Mouse (Mus musculus) midbrain, embryonic 14.5 days (tissue): ENCODE data around the gene Smurf2. TPM values are rescaled to one million over a fixed set of nuclear protein-coding genes. Genes with fewer than 3 reads are reported as not detected.
"Not testable (repeated sequence)": the region's sequence is repeated elsewhere in the genome, so short reads cannot be mapped to it uniquely, and the experiment has no call there.

Source experiments
- ATAC-seq: fragments of 200-750 bp; cut with Nextera tagmentation; 2 replicates; pipeline ENCODE4 v1.8.0; 2017; ENCODE audit warnings: moderate number of reproducible peaks, moderate library complexity; ENCODE audit not compliant: low FRiP score, low TSS enrichment
- DNase-seq: peaks from one replicate; pipeline ENCODE4 v3.0.0-alpha.2; 2015
- H3K27ac ChIP-seq: fragments of 300-500 bp; sonication (generic); replicated peaks from 2 replicates; pipeline ENCODE4 v1.5.1; 2014; ENCODE audit warnings: mild to moderate bottlenecking, low read depth, low read length, moderate library complexity
- H3K27me3 ChIP-seq: fragments of 300-500 bp; sonication (generic); 2 replicates; pipeline ENCODE4 v1.6.1; 2014; ENCODE audit warnings: low read length, control low read depth, mixed read lengths; ENCODE audit not compliant: control insufficient read depth, insufficient read depth
- H3K36me3 ChIP-seq: fragments of 300-500 bp; sonication (generic); 2 replicates; pipeline ENCODE4 v1.6.1; 2014; ENCODE audit warnings: low read length, control low read depth; ENCODE audit not compliant: control insufficient read depth, insufficient read depth
- H3K4me1 ChIP-seq: fragments of 300-500 bp; sonication (generic); 2 replicates; pipeline ENCODE4 v1.6.1; 2014; ENCODE audit warnings: mild to moderate bottlenecking, antibody characterized with exemption, low read length, control low read depth; ENCODE audit not compliant: control insufficient read depth, insufficient read depth
- H3K4me2 ChIP-seq: fragments of 300-500 bp; sonication (generic); 2 replicates; pipeline ENCODE4 v1.6.1; 2014; ENCODE audit warnings: mild to moderate bottlenecking, low read length, moderate library complexity
- H3K4me3 ChIP-seq: fragments of 300-500 bp; sonication (generic); replicated peaks from 2 replicates; pipeline ENCODE4 v1.5.1; 2014; ENCODE audit warnings: low read depth, low read length
- H3K9ac ChIP-seq: fragments of 300-500 bp; sonication (generic); replicated peaks from 2 replicates; pipeline ENCODE4 v1.6.1; 2014; ENCODE audit warnings: mild to moderate bottlenecking, low read length, moderate library complexity
- H3K9me3 ChIP-seq: fragments of 300-500 bp; sonication (generic); 2 replicates; pipeline ENCODE4 v1.6.1; 2016; ENCODE audit warnings: low read length, control low read depth, mixed read lengths; ENCODE audit not compliant: control insufficient read depth
- WGBS: fragments of 180-500 bp; shearing (Covaris S2); extraction: QIAGEN DNeasy Blood & Tissue Kit; methylation state at CpG from one replicate; pipeline ENCODE4 v1.1.7; 2014; 5-methylcytosine and 5-hydroxymethylcytosine counted together
- polyA plus RNA-seq: library from polyadenylated mRNA; unstranded; fragments of >200 nt; fragmentation: Nextera tagmentation; extraction: Ambion mirVana; gene quantifications from 2 replicates; pipeline ENCODE4 v1.2.1, GENCODE M21; 2014

Smurf2 gene
- polyA plus RNA-seq, 1 experiment from 2014 or later, result 24.0 TPM

DNA sequence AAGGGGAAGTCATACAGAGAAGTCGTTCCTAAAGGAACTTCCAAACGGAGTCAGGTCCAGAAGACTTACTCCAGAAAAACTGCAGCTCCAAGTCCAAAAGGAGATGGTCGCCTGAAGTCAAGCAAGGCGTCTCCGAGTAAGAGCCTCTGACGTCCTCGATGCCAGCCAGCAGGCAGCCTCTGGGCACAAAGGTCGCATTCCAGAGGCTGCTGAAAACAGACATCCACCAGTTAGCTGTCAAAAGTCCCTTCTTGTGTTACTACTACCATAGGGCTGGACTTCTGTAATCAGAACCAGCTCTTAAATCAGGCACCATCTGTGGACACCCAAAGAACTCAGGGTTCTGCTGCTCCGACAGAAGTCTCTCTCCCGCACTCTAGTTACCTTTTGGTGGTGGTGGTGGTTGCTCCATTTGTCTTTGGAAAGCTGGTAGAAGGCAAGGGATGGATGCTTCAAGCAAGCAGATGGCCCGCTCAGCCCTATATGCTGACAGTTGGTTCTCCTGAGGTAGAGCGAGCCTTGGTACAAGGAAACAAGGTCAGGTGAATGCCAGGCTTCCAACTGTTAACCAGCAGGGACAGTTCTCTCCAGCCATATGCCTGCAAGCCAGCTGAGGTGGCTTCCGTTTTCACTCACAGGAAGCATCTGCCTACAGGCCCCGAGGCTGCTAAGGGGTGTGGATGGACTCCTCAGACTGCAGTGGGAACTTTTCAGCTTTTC is 105.8 kb downstream of the Smurf2 start:
- DNase-seq, result no peak
- H3K4me1 ChIP-seq, result peaks cover 5% of the 10 kb centered on the region; the same call in 1 of the 2 replicates
- H3K9ac ChIP-seq, result no peak overlapping the region
- H3K4me3 ChIP-seq, result no peak overlapping the region
- 89% methylated on average over 14 of the region's 14 CpGs for WGBS
- peaks cover 89% of the 10 kb centered on the region for H3K36me3 ChIP-seq
- H3K4me2 ChIP-seq, result no peak overlapping the region
- no peak overlapping the region for H3K27ac ChIP-seq
- no peaks in the 10 kb centered on the region for H3K9me3 ChIP-seq
- ATAC-seq, result no peak
- H3K27me3 ChIP-seq, result no peaks in the 10 kb centered on the region

DNA sequence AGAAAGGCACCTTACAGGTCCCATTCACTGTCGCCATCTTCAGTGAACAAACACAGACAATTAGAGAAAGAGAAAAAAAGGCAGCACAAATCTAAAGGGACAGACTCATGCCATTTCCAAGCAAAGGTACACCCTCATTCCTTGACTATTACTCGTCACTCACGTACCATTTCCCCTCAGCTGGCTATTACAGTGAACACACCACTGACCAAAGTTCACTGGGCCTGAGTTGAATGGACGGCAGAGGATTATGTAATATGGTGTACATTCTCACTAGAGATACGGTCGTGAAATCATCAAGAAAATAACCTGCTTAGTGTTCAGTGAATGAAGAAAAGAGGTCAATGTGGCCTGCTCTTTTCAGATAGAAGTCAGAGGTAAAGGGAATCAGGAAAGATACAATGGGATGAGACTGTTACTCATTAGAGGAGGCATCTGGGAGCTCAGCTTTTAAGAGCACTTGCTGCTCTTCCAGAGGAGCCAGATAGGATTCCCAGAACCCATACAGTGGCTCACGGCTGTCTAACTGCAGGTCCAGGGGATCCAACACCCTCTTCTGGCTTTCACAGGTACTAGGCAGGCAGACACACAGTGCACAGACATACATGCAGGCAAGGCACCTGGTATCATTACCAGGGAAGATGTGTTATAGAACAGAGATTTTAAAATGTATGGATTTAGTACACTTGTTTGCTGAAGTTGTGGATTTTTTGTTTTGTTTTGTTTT is 107.9 kb downstream of the Smurf2 start:
- Histone ChIP-seq H3K27me3 (no peaks in the 10 kb centered on the region), H3K4me3 (no peak overlapping the region), H3K27ac (no peak overlapping the region), H3K9ac (no peak overlapping the region), H3K9me3 (no peaks in the 10 kb centered on the region), H3K4me2 (no peak overlapping the region), H3K36me3 (peaks cover 81% of the 10 kb centered on the region), H3K4me1 (no peaks in the 10 kb centered on the region)
- DNase-seq (no peak), ATAC-seq (no peak)
- WGBS, result 92% methylated on average over 7 of the region's 7 CpGs

DNA sequence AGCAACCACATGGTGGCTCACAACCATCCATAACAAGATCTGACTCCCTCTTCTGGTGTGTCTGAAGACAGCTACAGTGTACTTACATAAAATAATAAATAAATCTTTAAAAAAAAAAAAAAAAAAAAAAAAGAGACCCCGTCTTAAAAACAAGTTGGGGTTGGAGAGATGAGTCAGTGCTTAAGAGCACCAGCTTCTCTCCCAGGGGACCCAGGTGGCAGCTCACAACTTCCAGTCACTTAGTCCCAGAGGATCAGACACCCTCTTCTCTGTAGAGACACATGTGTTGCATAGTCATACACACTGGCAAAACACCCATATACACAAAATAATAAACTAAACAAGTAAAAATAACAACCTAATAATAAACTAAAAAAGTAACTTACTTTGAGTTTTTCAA is 113.1 kb downstream of the Smurf2 start:
- peaks cover 68% of the 10 kb centered on the region for H3K36me3 ChIP-seq
- H3K9ac ChIP-seq, ATAC-seq, DNase-seq, H3K27ac ChIP-seq, H3K9me3 ChIP-seq, H3K4me3 ChIP-seq, H3K4me1 ChIP-seq, H3K27me3 ChIP-seq, H3K4me2 ChIP-seq: not testable (repeated sequence)
- WGBS, result 100% methylated on average over 1 of the region's 1 CpGs

DNA sequence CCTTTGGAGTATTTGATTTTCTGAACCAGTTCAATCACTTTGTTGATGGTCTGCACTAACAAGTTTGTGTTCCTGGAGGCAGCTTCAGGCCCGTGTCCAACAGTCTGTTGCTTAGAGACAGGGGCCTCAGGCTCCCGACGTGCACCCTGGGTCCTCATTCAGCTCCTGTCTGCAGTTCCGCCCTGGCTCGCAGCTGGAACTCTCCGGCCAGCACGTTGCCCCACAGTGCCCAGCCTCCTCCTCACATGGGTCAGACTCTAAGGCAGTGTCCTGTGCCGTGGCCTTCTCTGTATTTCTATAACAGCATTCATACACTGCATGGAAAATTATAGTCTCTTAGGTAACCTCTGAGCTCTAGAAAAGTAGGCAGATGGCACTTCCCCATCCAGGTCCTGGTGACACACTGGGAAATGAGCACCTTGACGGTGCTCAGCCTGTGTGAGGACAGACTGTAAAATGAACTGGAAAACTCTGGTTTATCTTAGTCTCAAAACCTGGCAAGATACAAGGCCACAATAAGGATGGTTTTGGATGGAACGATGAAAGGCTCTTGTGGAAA is 118.4 kb downstream of the Smurf2 start:
- no peak overlapping the region for H3K4me2 ChIP-seq
- no peak for DNase-seq
- WGBS, result 83% methylated on average over 10 of the region's 10 CpGs
- no peaks in the 10 kb centered on the region for H3K27me3 ChIP-seq
- no peak overlapping the region for H3K27ac ChIP-seq
- no peak for ATAC-seq
- H3K9me3 ChIP-seq, result no peaks in the 10 kb centered on the region
- H3K9ac ChIP-seq, result no peak overlapping the region
- H3K36me3 ChIP-seq, result peaks cover 83% of the 10 kb centered on the region
- H3K4me3 ChIP-seq, result no peak overlapping the region
- no peaks in the 10 kb centered on the region for H3K4me1 ChIP-seq

DNA sequence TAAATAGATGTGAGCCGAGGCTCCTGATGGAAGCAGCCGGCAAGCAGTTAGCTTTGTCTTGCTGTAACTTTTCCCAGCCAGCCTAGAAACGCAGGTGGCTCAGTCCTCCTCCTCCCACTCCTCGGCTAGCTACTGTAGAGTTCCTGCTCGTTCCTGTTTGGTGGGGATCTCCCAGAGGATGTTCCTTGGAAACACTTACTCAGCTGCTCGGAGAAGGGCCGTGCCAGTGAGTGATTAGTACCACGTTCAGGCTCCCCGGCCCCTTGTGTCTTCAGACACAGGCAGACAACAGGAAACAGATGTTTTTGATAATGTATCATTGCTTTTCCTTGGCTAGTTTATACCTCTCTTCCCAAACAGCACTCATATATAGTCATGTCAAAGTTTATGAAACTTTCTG is 124.8 kb downstream of the Smurf2 start:
- H3K27ac ChIP-seq, result no peak overlapping the region
- no peak overlapping the region for H3K9ac ChIP-seq
- H3K4me3 ChIP-seq, result no peak overlapping the region
- WGBS, result 83% methylated on average over 9 of the region's 9 CpGs
- H3K27me3 ChIP-seq, result no peaks in the 10 kb centered on the region
- no peak overlapping the region for H3K4me2 ChIP-seq
- ATAC-seq (no peak), DNase-seq (no peak)
- H3K9me3 ChIP-seq, result no peaks in the 10 kb centered on the region
- H3K4me1 ChIP-seq, result no peaks in the 10 kb centered on the region; the same call in 1 of the 2 replicates
- peaks cover 73% of the 10 kb centered on the region for H3K36me3 ChIP-seq

DNA sequence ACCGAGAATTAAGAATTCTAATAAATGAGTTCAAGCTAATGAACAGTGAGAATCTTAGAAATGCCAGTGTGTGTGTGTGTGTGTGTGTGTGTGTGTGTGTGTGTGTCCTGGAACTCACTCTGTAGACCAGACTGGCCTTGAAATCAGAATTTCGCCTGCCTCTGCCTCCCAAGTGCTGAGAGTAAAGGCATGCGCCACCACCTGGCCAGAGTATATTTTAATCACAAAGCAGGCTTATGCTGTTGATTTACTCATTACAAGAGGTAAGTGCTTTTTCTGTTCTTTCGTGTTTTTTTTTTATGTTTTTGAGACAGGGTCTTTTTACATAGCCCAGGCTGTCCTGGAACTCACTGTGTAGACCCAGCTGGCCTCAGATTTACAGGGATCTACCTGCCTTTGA is 126.7 kb downstream of the Smurf2 start:
- no peak for ATAC-seq
- Histone ChIP-seq H3K27ac (no peak overlapping the region), H3K4me2 (no peak overlapping the region), H3K9me3 (no peaks in the 10 kb centered on the region), H3K4me3 (no peak overlapping the region), H3K4me1 (peaks cover 6% of the 10 kb centered on the region), H3K9ac (no peak overlapping the region), H3K36me3 (peaks cover 56% of the 10 kb centered on the region), H3K27me3 (no peaks in the 10 kb centered on the region)
- 74% methylated on average over 4 of the region's 4 CpGs for WGBS
- no peak for DNase-seq

DNA sequence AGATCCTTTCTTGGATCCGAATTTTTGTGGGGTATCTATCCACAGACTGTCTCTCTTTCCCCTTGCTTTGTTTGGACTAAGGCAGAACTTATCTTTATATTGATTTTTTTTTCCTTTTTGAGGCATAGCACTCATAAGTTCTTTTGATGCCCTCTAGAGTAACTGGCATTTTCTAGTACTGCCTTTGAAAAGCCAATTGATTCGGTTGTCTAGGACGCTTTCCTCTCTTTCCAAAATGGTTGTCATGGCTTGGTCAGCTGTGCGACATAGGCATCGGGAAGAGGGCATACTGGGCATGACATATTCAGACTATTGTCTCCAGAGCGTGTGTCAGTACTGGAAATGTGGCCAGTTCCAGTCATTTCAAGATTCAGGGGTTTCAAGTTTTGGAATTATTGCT is 130.9 kb downstream of the Smurf2 start:
- Histone ChIP-seq H3K9ac (peak overlapping the region; percentile 99), H3K4me2 (peak overlapping the region; percentile 60), H3K9me3 (no peaks in the 10 kb centered on the region), H3K27ac (peak overlapping the region; percentile 98), H3K27me3 (no peaks in the 10 kb centered on the region), H3K4me3 (peak overlapping the region; percentile 95), H3K36me3 (peaks cover 38% of the 10 kb centered on the region), H3K4me1 (peaks cover 20% of the 10 kb centered on the region)
- peak; percentile 61 for DNase-seq
- ATAC-seq, result no peak
- WGBS, result under 1% methylated on average over 6 of the region's 6 CpGs

DNA sequence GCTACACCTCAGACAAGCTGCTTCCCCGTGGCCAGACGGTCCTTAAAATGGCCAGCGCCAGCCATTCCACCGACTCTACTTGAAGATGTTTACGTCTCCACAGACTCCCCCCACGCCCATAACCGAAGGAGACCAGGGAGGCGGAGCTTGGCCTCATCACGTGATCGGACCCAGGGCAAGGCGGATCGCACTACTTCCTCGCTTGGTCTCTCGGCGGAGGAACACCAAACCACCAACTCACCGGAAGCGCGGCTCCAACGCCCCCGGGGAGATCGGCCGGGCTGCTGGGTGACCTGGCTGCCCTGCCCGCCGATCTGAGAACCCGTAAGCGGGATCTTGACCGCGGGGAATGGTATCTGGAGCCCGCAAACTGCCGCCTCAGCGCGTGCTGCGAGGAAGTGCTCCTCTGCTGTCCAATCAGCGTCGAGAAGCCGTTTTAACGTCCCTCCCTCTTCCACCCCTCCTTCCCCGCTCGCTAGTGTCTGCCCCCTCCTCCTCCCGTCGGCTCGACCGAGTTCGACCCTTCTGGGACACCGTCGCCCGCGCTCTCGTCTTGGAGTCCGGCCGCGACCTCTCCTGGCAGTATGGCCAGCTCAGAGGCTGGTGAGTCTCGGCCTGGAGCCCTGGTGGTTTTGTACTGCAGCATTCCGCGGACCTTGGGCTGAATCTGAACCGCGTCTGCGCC is 131.6 kb downstream of the Smurf2 start, which contains the start of the genes Ddx5 and Cep95:
Gene Ddx5 (minus strand): TSS at position 411 of the 685 bp plus-strand sequence.
Gene Cep95 (plus strand): TSS at position 478 of the 685 bp plus-strand sequence.
- Histone ChIP-seq H3K9me3 (no peaks in the 10 kb centered on the region), H3K27me3 (no peaks in the 10 kb centered on the region), H3K4me1 (peaks cover 20% of the 10 kb centered on the region), H3K4me3 (peak within 1 kb of the TSS; percentile 95), H3K36me3 (peaks cover 38% of the 10 kb centered on the region), H3K9ac (peak within 1 kb of the TSS; percentile 99), H3K4me2 (peak within 1 kb of the TSS; percentile 60), H3K27ac (peak within 1 kb of the TSS; percentile 98)
- DNase-seq (peak; percentile 97), ATAC-seq (peak; percentile 92)
- whole genome bisulfite sequencing, result under 1% methylated on average over 58 of the region's 58 CpGs
